ENCODE assay signal across 13 mouse cellular contexts in the genomic region with DNA sequence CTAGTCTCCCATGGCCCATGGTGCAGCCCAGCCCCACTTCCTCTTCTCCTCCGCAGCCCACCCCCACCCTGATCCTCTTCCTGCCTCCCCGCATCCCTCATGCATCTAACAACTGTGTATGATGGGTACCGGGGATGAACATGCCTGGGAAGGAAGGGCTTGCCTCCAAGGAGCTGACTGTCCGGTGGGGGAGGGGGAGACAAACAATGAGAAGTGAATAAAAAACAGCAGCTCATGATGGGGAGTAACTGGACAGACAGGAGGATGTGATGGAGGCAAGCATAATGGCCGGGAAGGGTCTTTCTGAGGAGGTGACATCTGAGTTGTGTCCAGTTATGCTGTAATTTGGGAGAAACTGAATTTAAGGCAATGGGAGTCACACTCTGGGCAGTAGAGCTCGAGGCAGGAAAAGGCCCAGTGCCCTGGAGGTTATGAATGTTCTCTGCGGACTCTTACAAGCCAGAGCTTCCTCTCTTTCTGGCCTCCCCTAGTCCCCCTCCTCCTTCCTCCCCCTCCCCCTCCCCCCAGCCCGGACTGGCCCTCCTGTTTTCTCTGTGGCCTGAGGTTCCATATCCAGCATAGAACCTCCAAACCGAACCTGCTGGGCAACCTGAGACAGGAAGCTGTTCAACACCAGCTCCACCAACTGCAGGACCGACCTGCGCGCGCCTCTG. TPM values are rescaled to one million over a fixed set of nuclear protein-coding genes. Genes with fewer than 3 reads are reported as not detected.
A peak's percentile ranks its signal among the peaks of the same experiment; 100 is the strongest.
DNase-seq lines count a peak whose midpoint lies in the region; ATAC-seq and TF ChIP-seq lines count a peak whose summit lies in the region.
"Had no signal": no experiment of that assay in that cellular context is flagged by ENCODE, and none has a peak within 500 bp of the region (broad histone marks: within the 10 kb centered on the region; RNA-seq: fewer than 3 reads in every experiment).

No protein-coding gene starts in this region.

- WGBS in heart, embryonic 16.5 days = 61% methylated on average over 13 of the region's 13 CpGs
- 54% methylated on average over 13 of the region's 13 CpGs for WGBS in embryonic facial prominence, embryonic 12.5 days
- 47% methylated on average over 13 of the region's 13 CpGs for WGBS in thymus, adult 2 months

- no peak overlapping the region for H3K4me2 ChIP-seq in heart, embryonic 16.5 days (ENCODE audit: low read depth, low read length)
- no peak overlapping the region for H3K4me2 ChIP-seq in embryonic facial prominence, embryonic 12.5 days (replicated peaks)
- H3K4me2 ChIP-seq: hindbrain, embryonic 12.5 days had no signal

- H3K4me1 ChIP-seq in heart, embryonic 16.5 days (ENCODE audit: control insufficient read depth, insufficient read depth, low read length) = peaks cover 7% of the 10 kb centered on the region
- peaks cover 25% of the 10 kb centered on the region for H3K4me1 ChIP-seq in embryonic facial prominence, embryonic 12.5 days
- peaks cover 6% of the 10 kb centered on the region for H3K4me1 ChIP-seq in thymus, adult 2 months (replicated peaks; ENCODE audit: control insufficient read depth, insufficient read depth, low read length)

- no peaks in the 10 kb centered on the region for H3K36me3 ChIP-seq in heart, embryonic 16.5 days (ENCODE audit: control insufficient read depth, insufficient read depth)
- no peaks in the 10 kb centered on the region for H3K36me3 ChIP-seq in embryonic facial prominence, embryonic 12.5 days
- H3K36me3 ChIP-seq in thymus, adult 2 months (ENCODE audit: control insufficient read depth, insufficient read depth, low read length) = no peaks in the 10 kb centered on the region

- no peaks in the 10 kb centered on the region; the same call in 1 of the 2 replicates for H3K27me3 ChIP-seq in heart, embryonic 16.5 days (ENCODE audit: control insufficient read depth, insufficient read depth, low read length)
- no peaks in the 10 kb centered on the region for H3K27me3 ChIP-seq in embryonic facial prominence, embryonic 12.5 days
- H3K27me3 ChIP-seq in thymus, adult 2 months (ENCODE audit: control insufficient read depth, insufficient read depth, low read length) = no peaks in the 10 kb centered on the region
- H3K27me3 ChIP-seq: hindbrain, embryonic 12.5 days had no signal

- no peak for TF ChIP-seq CTCF in left cerebral cortex, adult 2 months (IDR thresholded peaks at IDR 0.05)
- no peak for TF ChIP-seq CTCF in thymus, adult 2 months (IDR thresholded peaks at IDR 0.05; ENCODE audit: borderline replicate concordance, control insufficient read depth, extremely low read depth, insufficient read depth, low read length, poor library complexity)

- H3K9ac ChIP-seq in heart, embryonic 16.5 days (ENCODE audit: low read length) = no peak overlapping the region
- no peak overlapping the region for H3K9ac ChIP-seq in embryonic facial prominence, embryonic 12.5 days
- H3K9ac ChIP-seq: hindbrain, embryonic 12.5 days had no signal

- intact Hi-C loops in left cerebral cortex, adult 2 months (cut with DNase I) = loop anchor here (5.0 kb wide), 1 partner anchor 56 kb away; a partner anchor contains a TSS
- intact Hi-C loops in left cerebral cortex, postnatal 4 days (cut with DNase I) = no loop called here

- no peak overlapping the region for H3K4me3 ChIP-seq in heart, embryonic 16.5 days (ENCODE audit: low read length)
- peak overlapping the region; percentile 2; the same call in 1 of the 2 replicates for H3K4me3 ChIP-seq in left cerebral cortex, adult 2 months
- H3K4me3 ChIP-seq in embryonic facial prominence, embryonic 12.5 days = no peak overlapping the region
- no peak overlapping the region for H3K4me3 ChIP-seq in thymus, adult 2 months (ENCODE audit: control insufficient read depth, insufficient read depth, low read length)
- H3K4me3 ChIP-seq: hindbrain, embryonic 12.5 days had no signal

- H3K27ac ChIP-seq in heart, embryonic 16.5 days (ENCODE audit: low read length) = peak overlapping the region; percentile 56
- no peak overlapping the region for H3K27ac ChIP-seq in left cerebral cortex, adult 2 months
- H3K27ac ChIP-seq in embryonic facial prominence, embryonic 12.5 days = 0 out of 2 replicates have a peak overlapping the region, but pooled peaks have one; percentile 0
- H3K27ac ChIP-seq in thymus, adult 2 months (ENCODE audit: control insufficient read depth, insufficient read depth, low read length) = no peak overlapping the region
- H3K27ac ChIP-seq: hindbrain, embryonic 12.5 days had no signal

- TF ChIP-seq POLR2A in thymus, adult 2 months (IDR thresholded peaks at IDR 0.05; ENCODE audit: control insufficient read depth, extremely low read depth, insufficient read depth, low read length, poor library complexity) = no peak

- H3K9me3 ChIP-seq in heart, embryonic 16.5 days (replicated peaks; ENCODE audit: control insufficient read depth, low read length) = no peaks in the 10 kb centered on the region
- no peaks in the 10 kb centered on the region for H3K9me3 ChIP-seq in embryonic facial prominence, embryonic 12.5 days
- H3K9me3 ChIP-seq: hindbrain, embryonic 12.5 days had no signal

- ATAC-seq in heart, embryonic 16.5 days (replicated peaks; ENCODE audit: extremely low read depth, insufficient read depth, low FRiP score) = no peak
- no peak for ATAC-seq in embryonic facial prominence, embryonic 12.5 days (ENCODE audit: insufficient number of reproducible peaks, insufficient read depth, low FRiP score, low TSS enrichment)

- DNase-seq in heart, postnatal 4 days = no peak
- DNase-seq in left cerebral cortex, adult 2 months (ENCODE audit: extremely low spot score in 1 of 2, low spot score in 2 of 2) = no peak
- DNase-seq in left cerebral cortex, postnatal 4 days = no peak
- peak; percentile 50 for DNase-seq in 416B (ENCODE audit: low read depth)
- DNase-seq in thymus, adult 2 months = no peak
- no peak for DNase-seq in urinary bladder, adult 18-20 months (ENCODE audit: low spot score in 2 of 2)
- DNase-seq: cerebellum, postnatal 36 days had no signal

RNA-seq across cellular contexts. Expression of a gene that starts 3.1 kb away (rescaled TPM):
- 50.3 and 53.7 TPM in 2 replicates for polyA plus RNA-seq in heart, embryonic 16.5 days (2015; fragmentation: Nextera tagmentation; extraction: Ambion mirVana)
- 10 to 100 TPM; 67.1 to 75.3 TPM for total RNA-seq in heart, postnatal 4 days (2021)
- total RNA-seq in left cerebral cortex, adult 2 months (2021) = 10 to 100 TPM; 85.7 to 98.9 TPM
- total RNA-seq in left cerebral cortex, postnatal 4 days (2021) = 10 to 100 TPM; 34.5 to 40.0 TPM
- polyA plus RNA-seq in embryonic facial prominence, embryonic 12.5 days (2016; fragmentation: Nextera tagmentation; extraction: Ambion mirVana) = 36.1 and 41.5 TPM in 2 replicates
- 76.1 and 93.3 TPM in 2 replicates for polyA plus RNA-seq in thymus, adult 2 months (2012; rRNA removed)

RNA-seq across cellular contexts. Expression of a gene that starts 3.4 kb away (rescaled TPM):
- polyA plus RNA-seq in heart, embryonic 16.5 days (2015; fragmentation: Nextera tagmentation; extraction: Ambion mirVana) = 1.0 and 1.3 TPM in 2 replicates
- total RNA-seq in heart, postnatal 4 days (2021) = 1 to 10 TPM in 1 of 2 experiments, under 1 TPM in 1; 0.90 to 1.2 TPM
- 100 to 1,000 TPM; 449 to 456 TPM for total RNA-seq in left cerebral cortex, adult 2 months (2021)
- 100 to 1,000 TPM; 193 to 215 TPM for total RNA-seq in left cerebral cortex, postnatal 4 days (2021)
- polyA plus RNA-seq in embryonic facial prominence, embryonic 12.5 days (2016; fragmentation: Nextera tagmentation; extraction: Ambion mirVana) = 9.1 and 10.0 TPM in 2 replicates
- 3.4 and 4.2 TPM in 2 replicates for polyA plus RNA-seq in thymus, adult 2 months (2012; rRNA removed)

RNA-seq across cellular contexts. Expression of a gene that starts 20.6 kb away (rescaled TPM):
- polyA plus RNA-seq in heart, embryonic 16.5 days (2015; fragmentation: Nextera tagmentation; extraction: Ambion mirVana) = 24.5 and 24.9 TPM in 2 replicates
- total RNA-seq in heart, postnatal 4 days (2021) = 10 to 100 TPM in 1 of 2 experiments, 1 to 10 TPM in 1; 9.6 to 10.3 TPM
- total RNA-seq in left cerebral cortex, adult 2 months (2021) = 1 to 10 TPM; 4.2 to 4.5 TPM
- 1 to 10 TPM; 3.3 to 5.8 TPM for total RNA-seq in left cerebral cortex, postnatal 4 days (2021)
- polyA plus RNA-seq in embryonic facial prominence, embryonic 12.5 days (2016; fragmentation: Nextera tagmentation; extraction: Ambion mirVana) = 10.3 and 10.9 TPM in 2 replicates
- 25.9 and 30.1 TPM in 2 replicates for polyA plus RNA-seq in thymus, adult 2 months (2012; rRNA removed)

RNA-seq across cellular contexts. Expression of a gene that starts 35.6 kb away (rescaled TPM):
- polyA plus RNA-seq in heart, embryonic 16.5 days (2015; fragmentation: Nextera tagmentation; extraction: Ambion mirVana) = not detected in 2 replicates
- 1 to 10 TPM; 3.0 to 3.2 TPM for total RNA-seq in heart, postnatal 4 days (2021)
- 1 to 10 TPM; 4.2 to 4.3 TPM for total RNA-seq in left cerebral cortex, adult 2 months (2021)
- 1 to 10 TPM; 2.2 to 3.1 TPM for total RNA-seq in left cerebral cortex, postnatal 4 days (2021)
- polyA plus RNA-seq in embryonic facial prominence, embryonic 12.5 days (2016; fragmentation: Nextera tagmentation; extraction: Ambion mirVana) = not detected in 2 replicates
- polyA plus RNA-seq in thymus, adult 2 months (2012; rRNA removed) = not detected in 2 replicates
- polyA plus RNA-seq: frontal cortex, adult 2 months; hindbrain, embryonic 12.5 days; liver, embryonic 16.5 days; spleen, adult 2 months had no signal

RNA-seq across cellular contexts. Expression of a gene that starts 44.5 kb away (rescaled TPM):
- polyA plus RNA-seq in heart, embryonic 16.5 days (2015; fragmentation: Nextera tagmentation; extraction: Ambion mirVana) = 10.3 and 12.3 TPM in 2 replicates
- 10 to 100 TPM; 30.8 to 32.0 TPM for total RNA-seq in heart, postnatal 4 days (2021)
- total RNA-seq in left cerebral cortex, adult 2 months (2021) = 10 to 100 TPM; 48.8 to 55.2 TPM
- 10 to 100 TPM; 46.2 to 47.4 TPM for total RNA-seq in left cerebral cortex, postnatal 4 days (2021)
- polyA plus RNA-seq in embryonic facial prominence, embryonic 12.5 days (2016; fragmentation: Nextera tagmentation; extraction: Ambion mirVana) = 25.5 and 26.5 TPM in 2 replicates
- 29.9 and 36.7 TPM in 2 replicates for polyA plus RNA-seq in thymus, adult 2 months (2012; rRNA removed)

Comparison
In these comparisons a context has a peak if more than half of its experiments do, and no peak if none do; other contexts are left out.
1. H3K27ac ChIP-seq: peak in heart, embryonic 16.5 days (single experiment) and embryonic facial prominence, embryonic 12.5 days (single experiment); none in left cerebral cortex, adult 2 months (single experiment) and thymus, adult 2 months (single experiment).
2. RNA of a gene that starts 3.4 kb away (total RNA-seq): 449 to 456 TPM in left cerebral cortex, adult 2 months and 193 to 215 TPM in left cerebral cortex, postnatal 4 days; 0.90 to 1.2 TPM in heart, postnatal 4 days; every median in the first group is over 10 times any median in the second.